Mouse (Mus musculus) E14TG2a.4 (cell line): ENCODE measurements around the gene Lasp1.
A peak's percentile ranks its signal among the peaks of the same experiment; 100 is the strongest.

Source experiments
- CTCF ChIP-seq: conservative IDR thresholded peaks from 2 replicates; pipeline ENCODE4 v1.5.1; 2014; ENCODE audit warnings: low read length
- NANOG ChIP-seq: IDR thresholded peaks from 2 replicates; pipeline ENCODE4 v1.6.1; 2014; ENCODE audit warnings: borderline replicate concordance, low read length, mixed read lengths
- POU5F1 ChIP-seq: IDR thresholded peaks from 2 replicates; pipeline ENCODE4 v1.6.1; 2014; ENCODE audit warnings: low read length, borderline replicate concordance

- TF ChIP-seq CTCF: peak; percentile 30
- no peak for TF ChIP-seq POU5F1
- TF ChIP-seq NANOG: no peak
Measured at GRCm38 (mm10) chr11:97840539-97840954, 41.7 kb downstream of the Lasp1 start, which contains the start of gene B230217C12Rik.
